Mouse (Mus musculus): ENCODE measurements around the gene Adgrf4.

GRCm38 (mm10) chr17:42690531-42690930 is 1.6 kb downstream of the Adgrf4 start:
- TF ChIP-seq TAL1 (IDR thresholded peaks at IDR 0.05; ENCODE audit: low read length) = no peak
- TF ChIP-seq GATA1 (IDR thresholded peaks at IDR 0.05; ENCODE audit: low read length) = no peak

Measured in erythroblast, embryonic 14.5 days (primary cell).